ENCODE assay signal across 10 mouse cellular contexts in the genomic region with DNA sequence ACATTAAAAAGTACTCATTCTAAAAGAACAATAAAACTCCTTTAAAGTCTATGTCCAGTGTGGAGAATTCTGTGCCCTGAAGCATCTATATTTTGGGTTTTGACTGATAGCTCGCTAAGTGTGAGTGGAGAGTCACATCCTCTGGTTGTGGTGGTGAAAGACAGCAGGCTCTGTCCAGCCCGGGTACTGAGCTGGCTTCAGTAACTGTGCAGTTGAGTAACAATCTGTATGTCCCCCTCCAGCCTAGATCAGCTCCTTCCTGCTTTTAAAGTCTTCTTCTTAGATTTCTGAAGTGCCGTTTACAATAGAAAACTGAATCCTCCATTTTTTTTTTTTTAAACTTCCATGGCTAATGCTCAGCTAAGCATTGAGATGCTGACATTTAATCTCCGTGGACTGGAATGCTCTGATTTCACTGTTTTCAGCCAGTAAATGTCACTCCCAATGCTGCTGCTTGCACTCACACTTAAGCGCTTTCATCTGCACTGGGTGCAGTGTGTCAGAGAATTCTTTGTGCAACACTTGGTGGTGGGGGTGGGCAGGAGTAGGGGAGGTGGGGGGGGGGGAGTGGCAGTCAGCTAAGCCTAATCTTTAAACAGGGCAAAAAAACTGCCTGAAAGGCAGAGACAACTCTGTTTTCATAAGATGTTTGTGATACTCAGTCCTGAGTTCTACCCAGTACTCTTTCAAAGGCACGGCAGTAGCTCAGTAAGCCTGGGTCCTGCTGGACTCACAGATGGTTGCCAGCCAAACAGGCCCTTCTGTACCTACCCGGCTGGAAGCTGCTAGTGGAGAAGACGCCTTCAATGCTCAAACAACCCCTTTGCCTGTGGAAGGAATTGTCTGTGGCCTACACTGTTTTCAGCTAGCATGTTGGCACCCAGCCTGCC. TPM values are rescaled to one million over a fixed set of nuclear protein-coding genes. Genes with fewer than 3 reads are reported as not detected.
DNase-seq lines count a peak whose midpoint lies in the region; ATAC-seq and TF ChIP-seq lines count a peak whose summit lies in the region.
"Had no signal": no experiment of that assay in that cellular context is flagged by ENCODE, and none has a peak within 500 bp of the region (broad histone marks: within the 10 kb centered on the region; RNA-seq: fewer than 3 reads in every experiment).

No protein-coding gene starts in this region.

- peak; percentile 48 for ATAC-seq in kidney, embryonic 15.5 days (replicated peaks; ENCODE audit: low FRiP score)
- ATAC-seq in embryonic facial prominence, embryonic 11.5 days (replicated peaks; ENCODE audit: insufficient number of reproducible peaks, low FRiP score, low TSS enrichment, low read depth), result peak; percentile 79; the same call in 1 of the 2 replicates
- no peak for ATAC-seq in midbrain, postnatal 0 days (ENCODE audit: low FRiP score)

- peaks cover 34% of the 10 kb centered on the region for H3K4me1 ChIP-seq in kidney, embryonic 15.5 days
- peaks cover 8% of the 10 kb centered on the region for H3K4me1 ChIP-seq in embryonic facial prominence, embryonic 11.5 days (ENCODE audit: control insufficient read depth, insufficient read depth, low read length)
- 0 out of 2 replicates have a peak, but pooled peaks cover 3% of the 10 kb centered on the region for H3K4me1 ChIP-seq in midbrain, postnatal 0 days (ENCODE audit: insufficient read depth, low read length)

- TF ChIP-seq CTCF in midbrain, postnatal 0 days (IDR thresholded peaks at IDR 0.05), result no peak

- H3K9ac ChIP-seq in kidney, embryonic 15.5 days, result no peak overlapping the region
- H3K9ac ChIP-seq in embryonic facial prominence, embryonic 11.5 days (replicated peaks; ENCODE audit: low read length), result no peak overlapping the region
- H3K9ac ChIP-seq in midbrain, postnatal 0 days (replicated peaks; ENCODE audit: low read length, poor library complexity, severe bottlenecking), result no peak overlapping the region

- H3K9me3 ChIP-seq in kidney, embryonic 15.5 days (replicated peaks), result no peaks in the 10 kb centered on the region
- H3K9me3 ChIP-seq in embryonic facial prominence, embryonic 11.5 days (replicated peaks; ENCODE audit: control insufficient read depth, low read length), result no peaks in the 10 kb centered on the region
- no peaks in the 10 kb centered on the region for H3K9me3 ChIP-seq in midbrain, postnatal 0 days (ENCODE audit: low read length)
- H3K9me3 ChIP-seq: G1E had no signal

- H3K27ac ChIP-seq in kidney, embryonic 15.5 days, result peak overlapping the region; percentile 84
- peak overlapping the region; percentile 52 for H3K27ac ChIP-seq in embryonic facial prominence, embryonic 11.5 days (replicated peaks; ENCODE audit: low read depth, low read length)
- H3K27ac ChIP-seq in midbrain, postnatal 0 days (ENCODE audit: low read depth, low read length), result 0 out of 2 replicates have a peak overlapping the region, but pooled peaks have one; percentile 13

- H3K4me3 ChIP-seq in kidney, embryonic 15.5 days (replicated peaks), result no peak overlapping the region
- no peak overlapping the region for H3K4me3 ChIP-seq in embryonic facial prominence, embryonic 11.5 days (ENCODE audit: low read depth, low read length)
- H3K4me3 ChIP-seq in midbrain, postnatal 0 days (ENCODE audit: low read depth, low read length), result no peak overlapping the region
- H3K4me3 ChIP-seq: erythroblast, embryonic 14.5 days had no signal

- no peak overlapping the region for H3K4me2 ChIP-seq in kidney, embryonic 15.5 days
- H3K4me2 ChIP-seq in embryonic facial prominence, embryonic 11.5 days (ENCODE audit: low read depth, low read length), result no peak overlapping the region
- H3K4me2 ChIP-seq in midbrain, postnatal 0 days (ENCODE audit: low read depth, low read length, poor library complexity, severe bottlenecking), result no peak overlapping the region

- no peaks in the 10 kb centered on the region for H3K27me3 ChIP-seq in kidney, embryonic 15.5 days
- H3K27me3 ChIP-seq in embryonic facial prominence, embryonic 11.5 days (ENCODE audit: control insufficient read depth, insufficient read depth, low read length), result no peaks in the 10 kb centered on the region
- no peaks in the 10 kb centered on the region for H3K27me3 ChIP-seq in midbrain, postnatal 0 days (ENCODE audit: insufficient read depth, low read length)

- WGBS in kidney, embryonic 15.5 days, result 25% methylated on average over 8 of the region's 8 CpGs
- WGBS in embryonic facial prominence, embryonic 11.5 days, result 18% methylated on average over 8 of the region's 8 CpGs
- WGBS in midbrain, postnatal 0 days, result 17% methylated on average over 8 of the region's 8 CpGs

- intact Hi-C loops in gastrocnemius, postnatal 36 days (cut with DNase I), result no loop called here

- H3K36me3 ChIP-seq in kidney, embryonic 15.5 days, result no peaks in the 10 kb centered on the region
- no peaks in the 10 kb centered on the region for H3K36me3 ChIP-seq in embryonic facial prominence, embryonic 11.5 days (replicated peaks; ENCODE audit: control insufficient read depth, insufficient read depth, low read depth, low read length)
- H3K36me3 ChIP-seq in midbrain, postnatal 0 days (ENCODE audit: insufficient read depth, low read length), result no peaks in the 10 kb centered on the region

- no peak for DNase-seq in kidney, adult 18-20 months
- peak; percentile 68 for DNase-seq in embryonic facial prominence, embryonic 11.5 days (ENCODE audit: low spot score)
- peak; percentile 30 for DNase-seq in hindlimb bud, embryonic 11.5 days (ENCODE audit: extremely low spot score, low read depth, low spot score)
- DNase-seq in midbrain, postnatal 0 days (ENCODE audit: low spot score), result no peak
- no peak for DNase-seq in lung, postnatal 36 days
- DNase-seq in cerebellum, adult 9-11 months, result no peak
- DNase-seq in gastrocnemius, postnatal 36 days, result no peak

RNA-seq across cellular contexts. Expression of a gene that starts 52.7 kb away (rescaled TPM):
- polyA plus RNA-seq in kidney, embryonic 15.5 days (2015; fragmentation: Nextera tagmentation; extraction: Ambion mirVana), result 38.9 and 41.5 TPM in 2 replicates
- polyA plus RNA-seq in embryonic facial prominence, embryonic 11.5 days (2014; fragmentation: Nextera tagmentation; extraction: Ambion mirVana), result 35.4 and 35.6 TPM in 2 replicates
- 18.5 and 18.8 TPM in 2 replicates for total RNA-seq in midbrain, postnatal 0 days (2014; rRNA removed)
- polyA plus RNA-seq in midbrain, postnatal 0 days (2015; fragmentation: Nextera tagmentation; extraction: Ambion mirVana), result 26.0 and 31.1 TPM in 2 replicates
- 1 to 10 TPM; 7.0 to 8.7 TPM for total RNA-seq in gastrocnemius, postnatal 36 days (2021)

Comparison
In these comparisons a context has a peak if more than half of its experiments do, and no peak if none do; other contexts are left out.
1. H3K27ac ChIP-seq: peak in every context shown above with its lines; median percentile 84 in kidney, embryonic 15.5 days; 52 in embryonic facial prominence, embryonic 11.5 days; 13 in midbrain, postnatal 0 days.
2. DNase-seq: peak in embryonic facial prominence, embryonic 11.5 days (single experiment) and hindlimb bud, embryonic 11.5 days (single experiment); none in kidney, adult 18-20 months (single experiment), midbrain, postnatal 0 days (single experiment), lung, postnatal 36 days (single experiment), cerebellum, adult 9-11 months (single experiment) and gastrocnemius, postnatal 36 days (0 of 2).